Mouse (Mus musculus) hindbrain, embryonic 16.5 days (tissue): ENCODE data around the gene Gm42669. TPM values are rescaled to one million over a fixed set of nuclear protein-coding genes. Genes with fewer than 3 reads are reported as not detected.

Source experiments
- ATAC-seq: fragments of 200-750 bp; cut with Nextera tagmentation; 2 replicates; pipeline ENCODE4 v1.8.0; 2017; ENCODE audit warnings: moderate TSS enrichment, moderate library complexity
- H3K27ac ChIP-seq: fragments of 300-500 bp; sonication (generic); 2 replicates; pipeline ENCODE4 v1.5.1; 2014; ENCODE audit warnings: low read depth, mild to moderate bottlenecking, control low read depth, low read length, moderate library complexity
- H3K27me3 ChIP-seq: fragments of 300-500 bp; sonication (generic); replicated peaks from 2 replicates; pipeline ENCODE4 v1.6.1; 2014; ENCODE audit warnings: low read length; ENCODE audit not compliant: control insufficient read depth, insufficient read depth
- H3K36me3 ChIP-seq: fragments of 300-500 bp; sonication (generic); 2 replicates; pipeline ENCODE4 v1.6.1; 2014; ENCODE audit warnings: mild to moderate bottlenecking, low read length, moderate library complexity, mixed read lengths; ENCODE audit not compliant: control insufficient read depth, insufficient read depth
- H3K4me1 ChIP-seq: fragments of 300-500 bp; sonication (generic); 2 replicates; pipeline ENCODE4 v1.6.1; 2014; ENCODE audit warnings: low read depth, low read length; ENCODE audit not compliant: control insufficient read depth, insufficient read depth
- H3K4me2 ChIP-seq: fragments of 300-500 bp; sonication (generic); 2 replicates; pipeline ENCODE4 v1.6.1; 2014; ENCODE audit warnings: mild to moderate bottlenecking, low read length, control low read depth, moderate library complexity
- H3K4me3 ChIP-seq: fragments of 300-500 bp; sonication (generic); 2 replicates; pipeline ENCODE4 v1.5.1; 2014; ENCODE audit warnings: mild to moderate bottlenecking, low read length, control low read depth, moderate library complexity
- H3K9ac ChIP-seq: fragments of 300-500 bp; sonication (generic); 2 replicates; pipeline ENCODE4 v1.6.1; 2014; ENCODE audit warnings: low read depth, mild to moderate bottlenecking, control low read depth, low read length, moderate library complexity
- H3K9me3 ChIP-seq: fragments of 300-500 bp; sonication (generic); 2 replicates; pipeline ENCODE4 v1.6.1; 2014; ENCODE audit warnings: mild to moderate bottlenecking, low read length, moderate library complexity; ENCODE audit not compliant: control insufficient read depth
- WGBS: fragments of 180-500 bp; shearing (Covaris S2); extraction: QIAGEN DNeasy Blood & Tissue Kit; methylation state at CpG from one replicate; pipeline ENCODE4 v1.1.7; 2014; 5-methylcytosine and 5-hydroxymethylcytosine counted together
- polyA plus RNA-seq: library from polyadenylated mRNA; unstranded; fragments of >200 nt; fragmentation: Nextera tagmentation; extraction: Ambion mirVana; gene quantifications from 2 replicates; pipeline ENCODE4 v1.2.1, GENCODE M21; 2015

The Gm42669 gene
- polyA plus RNA-seq, 1 experiment from 2014 or later: 0.28 TPM

- Histone ChIP-seq H3K27ac (no peak overlapping the region), H3K4me1 (peaks cover 3% of the 10 kb centered on the region; the same call in 1 of the 2 replicates), H3K4me2 (no peak overlapping the region), H3K36me3 (no peaks in the 10 kb centered on the region; the same call in 1 of the 2 replicates), H3K9ac (no peak overlapping the region), H3K27me3 (no peaks in the 10 kb centered on the region), H3K4me3 (no peak overlapping the region), H3K9me3 (0 out of 2 replicates have a peak, but pooled peaks cover 2% of the 10 kb centered on the region)
- WGBS: 94% methylated on average over 5 of the region's 5 CpGs
- ATAC-seq: no peak
These were observed 12.7 kb upstream of the Gm42669 start for GRCm38 (mm10) chr5:107494759-107495158.

- peaks cover 5% of the 10 kb centered on the region for H3K4me1 ChIP-seq
- WGBS: 89% methylated on average over 2 of the region's 2 CpGs
- H3K27ac ChIP-seq: no peak overlapping the region
- no peak overlapping the region for H3K4me3 ChIP-seq
- no peaks in the 10 kb centered on the region for H3K27me3 ChIP-seq
- ATAC-seq: peak; percentile 68; the same call in 1 of the 2 replicates
- no peak overlapping the region for H3K9ac ChIP-seq
- no peak overlapping the region for H3K4me2 ChIP-seq
- H3K36me3 ChIP-seq: no peaks in the 10 kb centered on the region; the same call in 1 of the 2 replicates
- 0 out of 2 replicates have a peak, but pooled peaks cover 2% of the 10 kb centered on the region for H3K9me3 ChIP-seq
These were observed 11.4 kb upstream of the Gm42669 start for GRCm38 (mm10) chr5:107496047-107496446.

- Histone ChIP-seq H3K4me3 (peak overlapping the region; percentile 41), H3K27me3 (no peaks in the 10 kb centered on the region), H3K36me3 (no peaks in the 10 kb centered on the region), H3K27ac (peak overlapping the region; percentile 81), H3K9me3 (0 out of 2 replicates have a peak, but pooled peaks cover 2% of the 10 kb centered on the region), H3K4me2 (peak overlapping the region; percentile 49), H3K9ac (peak overlapping the region; percentile 58), H3K4me1 (peaks cover 5% of the 10 kb centered on the region)
- ATAC-seq: peak; percentile 96
- 32% methylated on average over 10 of the region's 10 CpGs for WGBS
These were observed 9.6 kb upstream of the Gm42669 start for GRCm38 (mm10) chr5:107497519-107498501.

- 52% methylated on average over 5 of the region's 5 CpGs for WGBS
- no peaks in the 10 kb centered on the region for H3K27me3 ChIP-seq
- no peak for ATAC-seq
These were observed 8.6 kb upstream of the Gm42669 start for GRCm38 (mm10) chr5:107498806-107499310.

GRCm38 (mm10) chr5:107499891-107500535 lies 7.4 kb upstream of the Gm42669 start:
- Histone ChIP-seq H3K9me3 (no peaks in the 10 kb centered on the region), H3K27ac (no peak overlapping the region), H3K36me3 (peaks cover 3% of the 10 kb centered on the region; the same call in 1 of the 2 replicates), H3K4me2 (no peak overlapping the region), H3K27me3 (no peaks in the 10 kb centered on the region), H3K9ac (no peak overlapping the region), H3K4me3 (no peak overlapping the region), H3K4me1 (peaks cover 5% of the 10 kb centered on the region)
- 82% methylated on average over 5 of the region's 5 CpGs for whole genome bisulfite sequencing
- no peak for ATAC-seq

More at GRCm38 (mm10) chr5:107498806-107499310, 8.6 kb upstream of the Gm42669 start:
- H3K4me1 ChIP-seq: peaks cover 5% of the 10 kb centered on the region
- H3K36me3 ChIP-seq: no peaks in the 10 kb centered on the region
- no peak overlapping the region for H3K9ac ChIP-seq
- peak overlapping the region; percentile 41 for H3K4me3 ChIP-seq
- H3K27ac ChIP-seq: no peak overlapping the region; the same call in 1 of the 2 replicates
- H3K4me2 ChIP-seq: peak overlapping the region; percentile 49
- H3K9me3 ChIP-seq: 0 out of 2 replicates have a peak, but pooled peaks cover 2% of the 10 kb centered on the region

GRCm38 (mm10) chr5:107500741-107501140 lies 6.7 kb upstream of the Gm42669 start:
- Histone ChIP-seq H3K9me3 (no peaks in the 10 kb centered on the region), H3K4me2 (no peak overlapping the region), H3K27me3 (no peaks in the 10 kb centered on the region), H3K9ac (no peak overlapping the region), H3K4me3 (no peak overlapping the region), H3K36me3 (peaks cover 8% of the 10 kb centered on the region; the same call in 1 of the 2 replicates), H3K4me1 (peaks cover 5% of the 10 kb centered on the region), H3K27ac (no peak overlapping the region)
- 62% methylated on average over 1 of the region's 1 CpGs for WGBS
- no peak for ATAC-seq

- Histone ChIP-seq H3K4me3 (no peak overlapping the region), H3K9ac (no peak overlapping the region), H3K36me3 (peaks cover 17% of the 10 kb centered on the region), H3K27ac (no peak overlapping the region), H3K9me3 (no peaks in the 10 kb centered on the region), H3K4me2 (no peak overlapping the region), H3K4me1 (no peaks in the 10 kb centered on the region), H3K27me3 (no peaks in the 10 kb centered on the region)
- WGBS: 88% methylated on average over 10 of the region's 10 CpGs
- ATAC-seq: no peak
These were observed 3.1 kb downstream of the Gm42669 start for GRCm38 (mm10) chr5:107510503-107510902.

- Histone ChIP-seq H3K27me3 (no peaks in the 10 kb centered on the region), H3K4me2 (no peak overlapping the region), H3K27ac (no peak overlapping the region), H3K36me3 (peaks cover 14% of the 10 kb centered on the region), H3K4me1 (no peaks in the 10 kb centered on the region), H3K4me3 (no peak overlapping the region), H3K9me3 (no peaks in the 10 kb centered on the region), H3K9ac (no peak overlapping the region)
- no peak for ATAC-seq
- 58% methylated on average over 2 of the region's 2 CpGs for WGBS
These were observed 3.9 kb downstream of the Gm42669 start for GRCm38 (mm10) chr5:107511326-107511725.
